Mouse (Mus musculus) forebrain, embryonic 11.5 days (tissue): ENCODE data around the gene Myo16. TPM values are rescaled to one million over a fixed set of nuclear protein-coding genes. Genes with fewer than 3 reads are reported as not detected.

Experiments
- ATAC-seq: fragments of 200-750 bp; cut with Nextera tagmentation; replicated peaks from 2 replicates; pipeline ENCODE4 v1.8.0; 2017; ENCODE audit warnings: moderate TSS enrichment; ENCODE audit not compliant: low FRiP score
- DNase-seq: peaks from one replicate; pipeline ENCODE4 v3.0.0-alpha.2; 2017; ENCODE audit warnings: low spot score
- H3K27ac ChIP-seq: fragments of 300-500 bp; sonication (generic); 2 replicates; pipeline ENCODE4 v1.5.1; 2014; ENCODE audit warnings: low read depth, low read length
- H3K27me3 ChIP-seq: fragments of 300-500 bp; sonication (generic); 2 replicates; pipeline ENCODE4 v1.6.1; 2014; ENCODE audit warnings: mild to moderate bottlenecking, low read length, mixed read lengths; ENCODE audit not compliant: control insufficient read depth, insufficient read depth
- H3K36me3 ChIP-seq: fragments of 300-500 bp; sonication (generic); 2 replicates; pipeline ENCODE4 v1.6.1; 2014; ENCODE audit warnings: mild to moderate bottlenecking, low read length, moderate library complexity, mixed read lengths; ENCODE audit not compliant: control insufficient read depth, insufficient read depth
- H3K4me1 ChIP-seq: fragments of 300-500 bp; sonication (generic); replicated peaks from 2 replicates; pipeline ENCODE4 v1.6.1; 2014; ENCODE audit warnings: low read length, mixed read lengths; ENCODE audit not compliant: control insufficient read depth, insufficient read depth
- H3K4me2 ChIP-seq: fragments of 300-500 bp; sonication (generic); 2 replicates; pipeline ENCODE4 v1.6.1; 2014; ENCODE audit warnings: low read depth, mild to moderate bottlenecking, low read length, moderate library complexity, mixed read lengths; ENCODE audit not compliant: severe bottlenecking
- H3K4me3 ChIP-seq: fragments of 300-500 bp; sonication (generic); 2 replicates; pipeline ENCODE4 v1.5.1; 2014; ENCODE audit warnings: low read depth, low read length
- H3K9ac ChIP-seq: fragments of 300-500 bp; sonication (generic); 2 replicates; pipeline ENCODE4 v1.6.1; 2014; ENCODE audit warnings: low read length
- H3K9me3 ChIP-seq: fragments of 300-500 bp; sonication (generic); 2 replicates; pipeline ENCODE4 v1.6.1; 2016; ENCODE audit warnings: low read length, mixed read lengths; ENCODE audit not compliant: control insufficient read depth
- WGBS: fragments of 180-500 bp; shearing (Covaris S2); extraction: QIAGEN DNeasy Blood & Tissue Kit; methylation state at CpG from one replicate; pipeline ENCODE4 v1.1.7; 2014; 5-methylcytosine and 5-hydroxymethylcytosine counted together
- polyA plus RNA-seq: library from polyadenylated mRNA; unstranded; fragments of >200 nt; fragmentation: Nextera tagmentation; extraction: Ambion mirVana; gene quantifications from 2 replicates; pipeline ENCODE4 v1.2.1, GENCODE M21; 2014

The Myo16 gene
- polyA plus RNA-seq, 1 experiment from 2014 or later = 1.6 TPM

GRCm38 (mm10) chr8:10415288-10415687 is 261.6 kb downstream of the Myo16 start:
- ATAC-seq (no peak), DNase-seq (no peak)
- no peak overlapping the region for H3K9ac ChIP-seq
- 28% methylated on average over 7 of the region's 7 CpGs for WGBS
- no peak overlapping the region for H3K27ac ChIP-seq
- peaks cover 2% of the 10 kb centered on the region; the same call in 1 of the 2 replicates for H3K4me1 ChIP-seq
- H3K9me3 ChIP-seq = no peaks in the 10 kb centered on the region
- no peaks in the 10 kb centered on the region for H3K36me3 ChIP-seq
- H3K27me3 ChIP-seq = no peaks in the 10 kb centered on the region
- no peak overlapping the region for H3K4me3 ChIP-seq
- no peak overlapping the region for H3K4me2 ChIP-seq

GRCm38 (mm10) chr8:10415885-10416284 is 262.2 kb downstream of the Myo16 start:
- DNase-seq = no peak

DNA sequence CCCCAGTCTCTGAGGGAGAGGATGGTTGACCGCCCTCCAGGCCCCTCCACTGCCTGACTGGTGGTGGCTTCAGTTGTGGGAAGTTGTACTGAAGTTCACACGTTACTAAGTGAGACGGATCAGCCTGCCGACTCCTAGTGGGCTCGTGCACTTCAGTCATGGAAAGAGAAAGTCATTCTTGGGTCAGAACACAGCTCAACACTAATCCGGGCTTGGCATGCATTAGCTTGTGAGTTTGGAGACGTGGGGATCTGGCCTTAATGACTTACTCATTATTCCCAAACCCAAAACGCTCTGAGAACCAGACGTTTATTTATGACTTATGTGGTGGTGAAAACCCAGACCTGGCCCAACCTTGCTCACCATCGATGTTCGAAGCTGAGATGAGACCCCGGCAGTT is 263.1 kb downstream of the Myo16 start:
- no peaks in the 10 kb centered on the region for H3K9me3 ChIP-seq
- no peak overlapping the region for H3K4me2 ChIP-seq
- WGBS = 82% methylated on average over 12 of the region's 12 CpGs
- H3K27me3 ChIP-seq = no peaks in the 10 kb centered on the region
- H3K4me3 ChIP-seq = no peak overlapping the region
- no peaks in the 10 kb centered on the region for H3K36me3 ChIP-seq
- H3K4me1 ChIP-seq = peaks cover 2% of the 10 kb centered on the region; the same call in 1 of the 2 replicates
- ATAC-seq (no peak), DNase-seq (no peak)
- no peak overlapping the region for H3K27ac ChIP-seq
- no peak overlapping the region for H3K9ac ChIP-seq

More at GRCm38 (mm10) chr8:10415885-10416284, 262.2 kb downstream of the Myo16 start:
- H3K27me3 ChIP-seq = no peaks in the 10 kb centered on the region
- H3K27ac ChIP-seq = no peak overlapping the region
- H3K36me3 ChIP-seq = no peaks in the 10 kb centered on the region
- peaks cover 2% of the 10 kb centered on the region; the same call in 1 of the 2 replicates for H3K4me1 ChIP-seq
- ATAC-seq = no peak
- no peak overlapping the region for H3K9ac ChIP-seq
- 85% methylated on average over 9 of the region's 9 CpGs for WGBS
- no peak overlapping the region for H3K4me2 ChIP-seq
- no peak overlapping the region for H3K4me3 ChIP-seq
- no peaks in the 10 kb centered on the region for H3K9me3 ChIP-seq

- Histone ChIP-seq H3K4me2 (no peak overlapping the region), H3K4me3 (no peak overlapping the region), H3K36me3 (no peaks in the 10 kb centered on the region), H3K27ac (no peak overlapping the region), H3K9me3 (no peaks in the 10 kb centered on the region), H3K9ac (no peak overlapping the region), H3K4me1 (peaks cover 2% of the 10 kb centered on the region; the same call in 1 of the 2 replicates), H3K27me3 (no peaks in the 10 kb centered on the region)
- DNase-seq (no peak), ATAC-seq (no peak)
- WGBS = 90% methylated on average over 6 of the region's 6 CpGs
Measured at GRCm38 (mm10) chr8:10417281-10417680, 263.6 kb downstream of the Myo16 start.

GRCm38 (mm10) chr8:10418013-10418412 is 264.3 kb downstream of the Myo16 start:
- Histone ChIP-seq H3K4me1 (peaks cover 2% of the 10 kb centered on the region; the same call in 1 of the 2 replicates), H3K27ac (no peak overlapping the region), H3K36me3 (no peaks in the 10 kb centered on the region), H3K27me3 (no peaks in the 10 kb centered on the region), H3K4me2 (no peak overlapping the region), H3K9ac (no peak overlapping the region), H3K9me3 (no peaks in the 10 kb centered on the region), H3K4me3 (no peak overlapping the region)
- ATAC-seq (no peak), DNase-seq (no peak)
- WGBS = 91% methylated on average over 8 of the region's 8 CpGs

DNA sequence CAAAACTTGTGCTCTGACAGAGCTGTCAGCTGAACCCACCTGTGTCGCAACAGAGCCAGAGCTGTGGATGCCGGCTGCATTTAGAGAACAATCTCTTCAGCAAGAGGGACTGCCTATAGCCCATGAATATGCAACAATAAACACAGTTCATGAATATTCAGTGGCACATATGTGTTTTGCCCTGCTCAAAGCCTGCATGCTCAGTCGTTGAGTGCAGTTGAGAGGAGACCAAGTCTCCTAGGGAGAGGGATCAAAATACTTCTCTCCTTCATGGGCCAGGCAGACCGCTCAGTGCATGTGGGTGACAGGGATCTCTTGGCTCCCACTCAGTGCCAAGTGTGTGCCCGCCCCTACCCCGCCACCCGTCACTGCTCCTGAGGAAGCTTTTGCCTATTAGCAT is 265.3 kb downstream of the Myo16 start:
- Histone ChIP-seq H3K4me2 (no peak overlapping the region), H3K9me3 (no peaks in the 10 kb centered on the region), H3K4me1 (peaks cover 2% of the 10 kb centered on the region; the same call in 1 of the 2 replicates), H3K36me3 (no peaks in the 10 kb centered on the region), H3K27me3 (no peaks in the 10 kb centered on the region), H3K27ac (no peak overlapping the region), H3K9ac (no peak overlapping the region), H3K4me3 (no peak overlapping the region)
- 64% methylated on average over 7 of the region's 7 CpGs for WGBS
- DNase-seq = no peak
- peak; percentile 33; the same call in 1 of the 2 replicates for ATAC-seq

- Histone ChIP-seq H3K27ac (no peak overlapping the region), H3K4me3 (no peak overlapping the region), H3K4me2 (no peak overlapping the region), H3K9ac (no peak overlapping the region), H3K27me3 (no peaks in the 10 kb centered on the region), H3K9me3 (no peaks in the 10 kb centered on the region), H3K36me3 (no peaks in the 10 kb centered on the region), H3K4me1 (peaks cover 2% of the 10 kb centered on the region; the same call in 1 of the 2 replicates)
- no peak for ATAC-seq
- 71% methylated on average over 4 of the region's 4 CpGs for WGBS
- DNase-seq = no peak
Measured at GRCm38 (mm10) chr8:10419726-10420125, 266.0 kb downstream of the Myo16 start.

- WGBS = 82% methylated on average over 6 of the region's 6 CpGs
- H3K4me1 ChIP-seq = no peaks in the 10 kb centered on the region; the same call in 1 of the 2 replicates
- no peaks in the 10 kb centered on the region for H3K27me3 ChIP-seq
- no peak for ATAC-seq
- no peaks in the 10 kb centered on the region for H3K9me3 ChIP-seq
- H3K4me2 ChIP-seq = no peak overlapping the region
- no peaks in the 10 kb centered on the region for H3K36me3 ChIP-seq
- no peak overlapping the region for H3K9ac ChIP-seq
- no peak overlapping the region for H3K27ac ChIP-seq
- no peak overlapping the region for H3K4me3 ChIP-seq
- DNase-seq = no peak
Measured at GRCm38 (mm10) chr8:10420551-10420950, 266.8 kb downstream of the Myo16 start.

- DNase-seq = no peak
Measured at GRCm38 (mm10) chr8:10421516-10422090, 267.9 kb downstream of the Myo16 start.

More at GRCm38 (mm10) chr8:10421516-10422090, 267.9 kb downstream of the Myo16 start:
- no peak overlapping the region for H3K4me3 ChIP-seq
- no peak for ATAC-seq
- no peak overlapping the region for H3K9ac ChIP-seq
- no peak overlapping the region for H3K4me2 ChIP-seq
- no peaks in the 10 kb centered on the region; the same call in 1 of the 2 replicates for H3K4me1 ChIP-seq
- H3K9me3 ChIP-seq = no peaks in the 10 kb centered on the region
- H3K36me3 ChIP-seq = no peaks in the 10 kb centered on the region
- no peaks in the 10 kb centered on the region for H3K27me3 ChIP-seq
- no peak overlapping the region for H3K27ac ChIP-seq
- 88% methylated on average over 9 of the region's 9 CpGs for WGBS
